Mouse (Mus musculus) hindbrain, embryonic 11.5 days (tissue): ENCODE measurements around the gene Hif3a. TPM values are rescaled to one million over a fixed set of nuclear protein-coding genes. Genes with fewer than 3 reads are reported as not detected.
A peak's percentile ranks its signal among the peaks of the same experiment; 100 is the strongest.

ENCODE experiments used
- ATAC-seq: fragments of 200-750 bp; cut with Nextera tagmentation; 2 replicates; pipeline ENCODE4 v1.8.0; 2017; ENCODE audit warnings: mild to moderate bottlenecking, moderate TSS enrichment, moderate library complexity; ENCODE audit not compliant: low FRiP score
- DNase-seq: peaks from one replicate; pipeline ENCODE4 v3.0.0-alpha.2; 2015; ENCODE audit warnings: low spot score
- H3K27ac ChIP-seq: fragments of 300-500 bp; sonication (generic); 2 replicates; pipeline ENCODE4 v1.5.1; 2014; ENCODE audit warnings: mild to moderate bottlenecking, low read depth, low read length
- H3K27me3 ChIP-seq: fragments of 300-500 bp; sonication (generic); 2 replicates; pipeline ENCODE4 v1.6.1; 2014; ENCODE audit warnings: mild to moderate bottlenecking, low read length, moderate library complexity, mixed read lengths; ENCODE audit not compliant: control insufficient read depth, insufficient read depth
- H3K36me3 ChIP-seq: fragments of 300-500 bp; sonication (generic); 2 replicates; pipeline ENCODE4 v1.6.1; 2014; ENCODE audit warnings: mild to moderate bottlenecking, low read length, moderate library complexity, mixed read lengths; ENCODE audit not compliant: control insufficient read depth, insufficient read depth
- H3K4me1 ChIP-seq: fragments of 300-500 bp; sonication (generic); replicated peaks from 2 replicates; pipeline ENCODE4 v1.6.1; 2014; ENCODE audit warnings: low read length, mixed read lengths; ENCODE audit not compliant: control insufficient read depth, insufficient read depth
- H3K4me2 ChIP-seq: fragments of 300-500 bp; sonication (generic); replicated peaks from 2 replicates; pipeline ENCODE4 v1.6.1; 2014; ENCODE audit warnings: mild to moderate bottlenecking, low read depth, low read length
- H3K4me3 ChIP-seq: fragments of 300-500 bp; sonication (generic); 2 replicates; pipeline ENCODE4 v1.5.1; 2014; ENCODE audit warnings: low read depth, low read length
- H3K9ac ChIP-seq: fragments of 300-500 bp; sonication (generic); 2 replicates; pipeline ENCODE4 v1.6.1; 2014; ENCODE audit warnings: low read depth, low read length
- H3K9me3 ChIP-seq: fragments of 300-500 bp; sonication (generic); 2 replicates; pipeline ENCODE4 v1.6.1; 2016; ENCODE audit warnings: low read length; ENCODE audit not compliant: control insufficient read depth
- WGBS: fragments of 180-500 bp; shearing (Covaris S2); extraction: QIAGEN DNeasy Blood & Tissue Kit; methylation state at CpG from one replicate; pipeline ENCODE4 v1.1.7; 2014; 5-methylcytosine and 5-hydroxymethylcytosine counted together
- polyA plus RNA-seq: library from polyadenylated mRNA; unstranded; fragments of >200 nt; fragmentation: Nextera tagmentation; extraction: Ambion mirVana; gene quantifications from 2 replicates; pipeline ENCODE4 v1.2.1, GENCODE M21; 2014

Hif3a gene
- polyA plus RNA-seq, 1 experiment from 2014 or later, result 4.9 TPM

DNA sequence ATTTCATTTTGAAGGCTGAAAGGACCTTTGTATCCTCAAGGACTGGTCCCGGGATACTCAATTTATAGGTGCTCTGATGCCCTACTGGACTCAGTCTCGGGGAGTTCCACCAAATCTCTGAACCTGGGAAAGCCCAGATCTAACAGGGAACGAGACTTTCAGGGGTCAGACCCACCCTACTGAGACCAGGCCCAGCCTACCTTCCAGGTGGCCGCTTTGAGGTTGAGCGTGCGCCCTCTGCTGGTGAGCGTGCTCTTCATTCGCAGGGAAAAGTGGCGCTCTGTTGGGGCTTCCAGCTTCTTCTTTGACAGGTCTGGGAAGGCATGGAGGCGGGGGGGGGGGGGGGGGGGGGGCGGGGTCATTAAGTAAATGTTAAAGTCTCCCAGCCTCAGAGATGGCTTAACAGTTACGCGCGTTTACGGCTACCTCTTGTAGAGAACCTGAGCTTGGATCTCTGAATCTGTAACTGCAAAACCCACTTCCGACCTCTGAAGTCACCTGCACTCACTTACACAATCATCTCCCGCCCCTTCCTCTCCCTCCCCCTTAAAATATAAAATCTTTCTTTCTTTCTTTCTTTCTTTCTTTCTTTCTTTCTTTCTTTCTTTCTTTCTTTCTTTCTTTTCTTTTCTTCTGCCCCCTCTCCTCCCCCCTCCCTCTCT lies 11.2 kb downstream of the Hif3a start:
- no peak overlapping the region for H3K9ac ChIP-seq
- DNase-seq (peak; percentile 78), ATAC-seq (peak; percentile 45; the same call in 1 of the 2 replicates)
- no peak overlapping the region for H3K4me2 ChIP-seq
- H3K27me3 ChIP-seq, result peaks cover 2% of the 10 kb centered on the region; the same call in 1 of the 2 replicates
- WGBS, result 9% methylated on average over 15 of the region's 17 CpGs
- no peaks in the 10 kb centered on the region for H3K36me3 ChIP-seq
- H3K4me3 ChIP-seq, result no peak overlapping the region
- H3K4me1 ChIP-seq, result 0 out of 2 replicates have a peak, but pooled peaks cover 2% of the 10 kb centered on the region
- H3K27ac ChIP-seq, result no peak overlapping the region
- no peaks in the 10 kb centered on the region for H3K9me3 ChIP-seq

- WGBS, result 65% methylated on average over 11 of the region's 11 CpGs
- Histone ChIP-seq H3K9ac (no peak overlapping the region), H3K4me3 (no peak overlapping the region), H3K27ac (no peak overlapping the region), H3K4me2 (no peak overlapping the region), H3K4me1 (no peaks in the 10 kb centered on the region), H3K36me3 (no peaks in the 10 kb centered on the region), H3K27me3 (no peaks in the 10 kb centered on the region), H3K9me3 (no peaks in the 10 kb centered on the region)
- ATAC-seq (no peak), DNase-seq (no peak)
Measured at GRCm38 (mm10) chr7:17050491-17050890, 11.7 kb downstream of the Hif3a start.

DNA sequence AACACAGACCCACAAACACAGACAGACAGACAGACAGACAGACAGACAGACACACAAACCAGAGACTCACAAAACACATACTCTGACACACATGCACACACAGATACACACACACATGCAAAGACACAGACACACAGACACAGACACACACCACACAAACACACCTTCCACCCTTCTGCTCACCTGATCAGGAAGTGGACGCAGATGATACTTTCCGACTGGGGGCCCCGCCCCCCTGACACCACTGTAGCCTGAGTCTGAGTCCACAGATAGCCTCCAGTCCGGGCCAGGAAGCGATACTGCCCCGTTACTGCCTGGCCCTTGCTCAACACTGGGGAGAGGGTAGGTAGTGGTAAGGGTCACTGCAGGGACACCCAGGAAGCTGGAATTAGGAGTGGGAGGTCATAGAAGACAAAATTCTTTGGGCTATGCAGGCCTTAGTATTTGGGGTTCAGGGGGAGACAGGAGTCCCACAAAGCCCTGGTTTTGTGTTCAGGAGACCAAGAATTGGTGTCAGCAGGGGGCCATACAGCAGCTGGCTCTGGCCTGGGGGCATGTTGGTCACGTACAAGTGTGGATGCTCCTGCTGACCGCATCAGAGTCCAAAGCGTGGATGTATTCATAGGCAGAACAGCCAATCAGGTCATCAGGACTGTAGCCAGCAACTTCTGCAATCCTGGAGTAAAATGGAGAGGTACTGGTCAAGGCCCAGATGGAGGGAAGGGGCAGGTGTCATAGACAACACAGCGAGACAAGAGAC lies 13.6 kb downstream of the Hif3a start:
- ATAC-seq, result no peak
- no peak overlapping the region for H3K9ac ChIP-seq
- no peaks in the 10 kb centered on the region for H3K27me3 ChIP-seq
- H3K4me2 ChIP-seq, result no peak overlapping the region
- no peaks in the 10 kb centered on the region for H3K9me3 ChIP-seq
- H3K4me1 ChIP-seq, result no peaks in the 10 kb centered on the region
- H3K36me3 ChIP-seq, result no peaks in the 10 kb centered on the region
- no peak overlapping the region for H3K4me3 ChIP-seq
- no peak for DNase-seq
- H3K27ac ChIP-seq, result no peak overlapping the region
- 86% methylated on average over 10 of the region's 10 CpGs for WGBS

GRCm38 (mm10) chr7:17047041-17047682 lies 15.1 kb downstream of the Hif3a start:
- Histone ChIP-seq H3K9me3 (no peaks in the 10 kb centered on the region), H3K9ac (no peak overlapping the region), H3K4me1 (no peaks in the 10 kb centered on the region), H3K4me2 (no peak overlapping the region), H3K4me3 (no peak overlapping the region), H3K36me3 (no peaks in the 10 kb centered on the region), H3K27ac (no peak overlapping the region), H3K27me3 (no peaks in the 10 kb centered on the region)
- 88% methylated on average over 5 of the region's 5 CpGs for WGBS
- no peak for DNase-seq
- ATAC-seq, result no peak

GRCm38 (mm10) chr7:17045743-17046142 lies 16.5 kb downstream of the Hif3a start:
- ATAC-seq, result no peak
- no peaks in the 10 kb centered on the region for H3K27me3 ChIP-seq
- no peak for DNase-seq

GRCm38 (mm10) chr7:17039373-17039772 lies 22.9 kb downstream of the Hif3a start:
- WGBS, result 92% methylated on average over 7 of the region's 7 CpGs
- no peak overlapping the region for H3K4me2 ChIP-seq
- ATAC-seq, result no peak
- no peak for DNase-seq
- no peak overlapping the region for H3K9ac ChIP-seq
- H3K4me1 ChIP-seq, result 0 out of 2 replicates have a peak, but pooled peaks cover 2% of the 10 kb centered on the region
- no peaks in the 10 kb centered on the region for H3K9me3 ChIP-seq
- no peaks in the 10 kb centered on the region for H3K36me3 ChIP-seq
- H3K27ac ChIP-seq, result no peak overlapping the region
- H3K4me3 ChIP-seq, result no peak overlapping the region
- H3K27me3 ChIP-seq, result no peaks in the 10 kb centered on the region

More at GRCm38 (mm10) chr7:17045743-17046142, 16.5 kb downstream of the Hif3a start:
- Histone ChIP-seq H3K9me3 (no peaks in the 10 kb centered on the region), H3K27ac (no peak overlapping the region), H3K36me3 (no peaks in the 10 kb centered on the region), H3K4me1 (no peaks in the 10 kb centered on the region), H3K9ac (no peak overlapping the region), H3K4me3 (no peak overlapping the region), H3K4me2 (no peak overlapping the region)
- WGBS, result 85% methylated on average over 1 of the region's 1 CpGs

- Histone ChIP-seq H3K9ac (0 out of 2 replicates have a peak overlapping the region, but pooled peaks have one; percentile 11), H3K4me3 (no peak overlapping the region), H3K27me3 (no peaks in the 10 kb centered on the region), H3K9me3 (no peaks in the 10 kb centered on the region), H3K4me1 (0 out of 2 replicates have a peak, but pooled peaks cover 2% of the 10 kb centered on the region), H3K27ac (no peak overlapping the region), H3K4me2 (no peak overlapping the region), H3K36me3 (no peaks in the 10 kb centered on the region)
- DNase-seq (peak; percentile 15), ATAC-seq (no peak)
- 58% methylated on average over 9 of the region's 9 CpGs for WGBS
Measured at GRCm38 (mm10) chr7:17038018-17038695, 24.1 kb downstream of the Hif3a start.

GRCm38 (mm10) chr7:17030239-17030638 lies 32.0 kb downstream of the Hif3a start:
- Histone ChIP-seq H3K9me3 (no peaks in the 10 kb centered on the region), H3K4me1 (peaks cover 3% of the 10 kb centered on the region), H3K27ac (no peak overlapping the region), H3K9ac (no peak overlapping the region), H3K36me3 (no peaks in the 10 kb centered on the region), H3K4me3 (no peak overlapping the region), H3K4me2 (no peak overlapping the region), H3K27me3 (no peaks in the 10 kb centered on the region)
- DNase-seq (no peak), ATAC-seq (no peak)
- WGBS, result 83% methylated on average over 7 of the region's 7 CpGs
